Mouse (Mus musculus): Measurements from ENCODE around the gene Sox6. TPM values are rescaled to one million over a fixed set of nuclear protein-coding genes. Genes with fewer than 3 reads are reported as not detected.

Gene Sox6
- total RNA-seq, 1 experiment: 1.2 TPM

- in situ Hi-C loops (cut with MboI; ENCODE audit: low sequenced_read_pairs in 2 of 2, unreplicated experiment in 2 of 2): no loop called here
- H3K4me1 ChIP-seq (ENCODE audit: control insufficient read depth in 2 of 2, insufficient read depth in 2 of 2, low read length in 2 of 2, poor library complexity in 1 of 2): no peaks in the 10 kb centered on the region; a peak in 1 of 4 replicates
- no peak for TF ChIP-seq ZC3H11A (IDR thresholded peaks at IDR 0.05; ENCODE audit: borderline replicate concordance, low read depth, low read length)
- no peak for TF ChIP-seq MAFK (IDR thresholded peaks at IDR 0.05; ENCODE audit: insufficient read depth, low read depth, low read length)
- no peak for TF ChIP-seq HCFC1 (IDR thresholded peaks at IDR 0.05; ENCODE audit: borderline replicate concordance, insufficient read depth, low read length)
- TF ChIP-seq CHD2 (IDR thresholded peaks at IDR 0.05; ENCODE audit: low read depth, low read length): no peak
- TF ChIP-seq ZNF384 (IDR thresholded peaks at IDR 0.05; ENCODE audit: low read depth, low read length): no peak
These were observed 213.3 kb downstream of the Sox6 start for GRCm38 (mm10) chr7:115825295-115825694.

GRCm38 (mm10) chr7:115824621-115825256 is 213.9 kb downstream of the Sox6 start:
- Histone ChIP-seq H3K27ac (ENCODE audit: insufficient read depth, low read depth, low read length, poor library complexity, severe bottlenecking) (no peak overlapping the region), H3K9ac (ENCODE audit: insufficient read depth, low read depth, low read length, poor library complexity, severe bottlenecking) (no peak overlapping the region), H3K36me3 (ENCODE audit: control insufficient read depth, insufficient read depth, low read length, poor library complexity, severe bottlenecking) (no peaks in the 10 kb centered on the region), H3K9me3 (ENCODE audit: control insufficient read depth, insufficient read depth, low read depth, low read length) (no peaks in the 10 kb centered on the region), H3K4me1 (ENCODE audit: control insufficient read depth in 2 of 2, insufficient read depth in 2 of 2, low read length in 2 of 2, poor library complexity in 1 of 2) (no peaks in the 10 kb centered on the region), H3K4me3 (ENCODE audit: insufficient read depth in 1 of 2, low read depth in 1 of 2, low read length in 2 of 2, poor library complexity in 1 of 2, severe bottlenecking in 1 of 2) (no peak overlapping the region)
- TF ChIP-seq ZC3H11A (IDR thresholded peaks at IDR 0.05; ENCODE audit: borderline replicate concordance, low read depth, low read length): no peak
- no peak for TF ChIP-seq HCFC1 (IDR thresholded peaks at IDR 0.05; ENCODE audit: borderline replicate concordance, insufficient read depth, low read length)
- TF ChIP-seq MAFK (IDR thresholded peaks at IDR 0.05; ENCODE audit: insufficient read depth, low read depth, low read length): no peak
- TF ChIP-seq ZNF384 (IDR thresholded peaks at IDR 0.05; ENCODE audit: low read depth, low read length): no peak
- no peak for TF ChIP-seq CHD2 (IDR thresholded peaks at IDR 0.05; ENCODE audit: low read depth, low read length)
- no peak for DNase-seq (ENCODE audit: low read depth, low spot score)
- in situ Hi-C loops (cut with MboI; ENCODE audit: low sequenced_read_pairs in 2 of 2, unreplicated experiment in 2 of 2): no loop called here

More at GRCm38 (mm10) chr7:115825295-115825694, 213.3 kb downstream of the Sox6 start:
- Histone ChIP-seq H3K9me3 (ENCODE audit: control insufficient read depth, insufficient read depth, low read depth, low read length) (no peaks in the 10 kb centered on the region), H3K4me3 (ENCODE audit: insufficient read depth in 1 of 2, low read depth in 1 of 2, low read length in 2 of 2, poor library complexity in 1 of 2, severe bottlenecking in 1 of 2) (no peak overlapping the region), H3K27ac (ENCODE audit: insufficient read depth, low read depth, low read length, poor library complexity, severe bottlenecking) (no peak overlapping the region), H3K36me3 (ENCODE audit: control insufficient read depth, insufficient read depth, low read length, poor library complexity, severe bottlenecking) (no peaks in the 10 kb centered on the region), H3K9ac (ENCODE audit: insufficient read depth, low read depth, low read length, poor library complexity, severe bottlenecking) (no peak overlapping the region)
- DNase-seq (ENCODE audit: low read depth, low spot score): no peak

- Histone ChIP-seq H3K4me3 (ENCODE audit: insufficient read depth in 1 of 2, low read depth in 1 of 2, low read length in 2 of 2, poor library complexity in 1 of 2, severe bottlenecking in 1 of 2) (no peak overlapping the region), H3K36me3 (ENCODE audit: control insufficient read depth, insufficient read depth, low read length, poor library complexity, severe bottlenecking) (no peaks in the 10 kb centered on the region), H3K27ac (ENCODE audit: insufficient read depth, low read depth, low read length, poor library complexity, severe bottlenecking) (no peak overlapping the region), H3K4me1 (ENCODE audit: control insufficient read depth in 2 of 2, insufficient read depth in 2 of 2, low read length in 2 of 2, poor library complexity in 1 of 2) (no peaks in the 10 kb centered on the region), H3K9me3 (ENCODE audit: control insufficient read depth, insufficient read depth, low read depth, low read length) (no peaks in the 10 kb centered on the region), H3K9ac (ENCODE audit: insufficient read depth, low read depth, low read length, poor library complexity, severe bottlenecking) (no peak overlapping the region)
- TF ChIP-seq ZNF384 (IDR thresholded peaks at IDR 0.05; ENCODE audit: low read depth, low read length): no peak
- no peak for TF ChIP-seq HCFC1 (IDR thresholded peaks at IDR 0.05; ENCODE audit: borderline replicate concordance, insufficient read depth, low read length)
- TF ChIP-seq CHD2 (IDR thresholded peaks at IDR 0.05; ENCODE audit: low read depth, low read length): no peak
- no peak for TF ChIP-seq MAFK (IDR thresholded peaks at IDR 0.05; ENCODE audit: insufficient read depth, low read depth, low read length)
- no peak for TF ChIP-seq ZC3H11A (IDR thresholded peaks at IDR 0.05; ENCODE audit: borderline replicate concordance, low read depth, low read length)
- in situ Hi-C loops (cut with MboI; ENCODE audit: low sequenced_read_pairs in 2 of 2, unreplicated experiment in 2 of 2): no loop called here
- DNase-seq (ENCODE audit: low read depth, low spot score): no peak
These were observed 219.5 kb downstream of the Sox6 start for GRCm38 (mm10) chr7:115819136-115819535.

GRCm38 (mm10) chr7:115803256-115803655 is 235.3 kb downstream of the Sox6 start:
- Histone ChIP-seq H3K9me3 (ENCODE audit: control insufficient read depth, insufficient read depth, low read depth, low read length) (no peaks in the 10 kb centered on the region), H3K4me1 (ENCODE audit: control insufficient read depth in 2 of 2, insufficient read depth in 2 of 2, low read length in 2 of 2, poor library complexity in 1 of 2) (no peaks in the 10 kb centered on the region), H3K9ac (ENCODE audit: insufficient read depth, low read depth, low read length, poor library complexity, severe bottlenecking) (no peak overlapping the region), H3K27ac (ENCODE audit: insufficient read depth, low read depth, low read length, poor library complexity, severe bottlenecking) (no peak overlapping the region), H3K36me3 (ENCODE audit: control insufficient read depth, insufficient read depth, low read length, poor library complexity, severe bottlenecking) (no peaks in the 10 kb centered on the region), H3K4me3 (ENCODE audit: insufficient read depth in 1 of 2, low read depth in 1 of 2, low read length in 2 of 2, poor library complexity in 1 of 2, severe bottlenecking in 1 of 2) (no peak overlapping the region)
- in situ Hi-C loops (cut with MboI; ENCODE audit: low sequenced_read_pairs in 2 of 2, unreplicated experiment in 2 of 2): no loop called here
- DNase-seq (ENCODE audit: low read depth, low spot score): no peak
- no peak for TF ChIP-seq ZC3H11A (IDR thresholded peaks at IDR 0.05; ENCODE audit: borderline replicate concordance, low read depth, low read length)
- TF ChIP-seq MAFK (IDR thresholded peaks at IDR 0.05; ENCODE audit: insufficient read depth, low read depth, low read length): no peak
- TF ChIP-seq HCFC1 (IDR thresholded peaks at IDR 0.05; ENCODE audit: borderline replicate concordance, insufficient read depth, low read length): no peak
- no peak for TF ChIP-seq ZNF384 (IDR thresholded peaks at IDR 0.05; ENCODE audit: low read depth, low read length)
- TF ChIP-seq CHD2 (IDR thresholded peaks at IDR 0.05; ENCODE audit: low read depth, low read length): no peak
